Mouse (Mus musculus): ENCODE measurements at regions not wholly inside any gene's neighbourhood (a gene's known extent, or its start where the extent isn't known, plus 50 kb on each side); places are given as distances from the start of the nearest gene placed in this dataset.

DNA sequence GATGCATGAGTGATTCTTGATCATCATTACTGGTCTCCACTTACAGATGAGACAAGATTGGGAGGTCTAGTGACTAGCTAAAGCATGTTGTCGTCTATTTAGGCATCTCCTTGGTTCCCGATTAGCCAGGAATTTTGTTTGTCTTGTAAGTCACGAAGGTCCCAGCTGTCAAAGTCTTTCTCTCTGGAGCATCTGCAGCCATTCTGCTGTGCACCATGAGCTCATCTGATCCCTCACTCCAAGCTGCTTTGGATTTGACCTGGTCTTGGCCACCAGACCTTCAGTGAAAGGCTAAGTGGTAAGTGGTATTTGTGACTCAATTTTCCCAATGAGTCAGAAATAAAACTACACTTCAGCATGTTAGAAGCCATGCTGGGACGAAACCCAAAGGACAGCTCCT lies 53.3 kb upstream of the Creb5 start:
- no peak overlapping the region for H3K4me2 ChIP-seq (ENCODE audit: low read depth, low read length)
- no peak overlapping the region for H3K9ac ChIP-seq (ENCODE audit: low read depth, low read length)
- H3K4me3 ChIP-seq (ENCODE audit: low read depth, low read length) = no peak overlapping the region
- H3K4me1 ChIP-seq (ENCODE audit: control insufficient read depth, low read depth, low read length) = no peaks in the 10 kb centered on the region
- H3K27me3 ChIP-seq (ENCODE audit: control insufficient read depth, insufficient read depth, low read depth, low read length) = no peaks in the 10 kb centered on the region
- 47% methylated on average over 4 of the region's 4 CpGs for WGBS (ENCODE audit: insufficient replicate concordance)
- H3K27ac ChIP-seq (ENCODE audit: low read length) = no peak overlapping the region
- no peaks in the 10 kb centered on the region for H3K9me3 ChIP-seq (replicated peaks; ENCODE audit: control insufficient read depth, low read length)
- no peaks in the 10 kb centered on the region for H3K36me3 ChIP-seq (ENCODE audit: control insufficient read depth, insufficient read depth)
- ATAC-seq (ENCODE audit: low read depth) = no peak

DNA sequence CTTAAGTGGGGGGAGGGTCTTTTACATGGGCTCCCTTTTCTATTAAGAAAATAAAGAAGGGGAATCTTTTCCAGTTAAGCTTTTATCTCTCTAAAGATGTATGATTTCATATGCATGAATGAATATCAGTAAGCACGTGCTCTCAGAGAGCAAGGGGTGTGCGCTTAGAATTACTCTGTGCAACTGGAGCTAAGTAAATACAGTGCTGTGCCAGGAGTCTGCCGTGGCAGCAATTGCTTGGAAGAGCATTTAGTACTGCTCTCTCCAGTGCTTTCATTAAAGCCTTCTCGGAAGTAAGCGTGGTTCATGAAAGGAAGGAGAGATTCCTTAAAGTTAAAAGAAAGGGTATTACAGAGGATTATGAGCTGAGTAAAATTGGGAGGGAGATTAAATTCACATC lies 54.5 kb upstream of the Creb5 start:
- Histone ChIP-seq H3K4me3 (ENCODE audit: low read depth, low read length) (no peak overlapping the region), H3K4me1 (ENCODE audit: control insufficient read depth, low read depth, low read length) (no peaks in the 10 kb centered on the region), H3K27me3 (ENCODE audit: control insufficient read depth, insufficient read depth, low read depth, low read length) (no peaks in the 10 kb centered on the region), H3K36me3 (ENCODE audit: control insufficient read depth, insufficient read depth) (no peaks in the 10 kb centered on the region), H3K9me3 (replicated peaks; ENCODE audit: control insufficient read depth, low read length) (no peaks in the 10 kb centered on the region), H3K9ac (ENCODE audit: low read depth, low read length) (no peak overlapping the region), H3K4me2 (ENCODE audit: low read depth, low read length) (no peak overlapping the region), H3K27ac (ENCODE audit: low read length) (no peak overlapping the region)
- no peak for ATAC-seq (ENCODE audit: low read depth)
- 64% methylated on average over 5 of the region's 5 CpGs for WGBS (ENCODE audit: insufficient replicate concordance)

DNA sequence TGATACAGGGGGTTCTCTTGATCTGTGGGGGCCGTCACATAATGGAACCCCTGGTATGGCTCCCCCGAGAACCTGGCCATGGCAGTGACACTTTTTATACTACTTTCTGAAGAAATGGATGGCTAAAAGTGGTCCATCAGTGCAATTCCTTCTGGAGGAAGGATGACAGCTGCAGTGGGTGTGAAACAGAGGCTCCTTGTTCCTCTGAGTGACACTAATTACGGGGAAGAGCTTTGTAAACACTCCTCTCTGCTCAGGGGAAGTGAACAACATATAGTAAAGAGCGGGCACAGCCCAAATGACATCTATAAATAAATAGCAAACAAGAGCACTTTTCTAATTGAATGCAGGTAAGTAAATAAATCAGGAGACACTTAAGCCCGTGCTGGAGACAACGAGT lies 57.7 kb upstream of the Creb5 start:
- H3K4me2 ChIP-seq (ENCODE audit: low read depth, low read length) = no peak overlapping the region
- H3K9ac ChIP-seq (ENCODE audit: low read depth, low read length) = no peak overlapping the region
- H3K27me3 ChIP-seq (ENCODE audit: control insufficient read depth, insufficient read depth, low read depth, low read length) = no peaks in the 10 kb centered on the region
- no peak overlapping the region for H3K27ac ChIP-seq (ENCODE audit: low read length)
- H3K4me3 ChIP-seq (ENCODE audit: low read depth, low read length) = no peak overlapping the region
- H3K4me1 ChIP-seq (ENCODE audit: control insufficient read depth, low read depth, low read length) = no peaks in the 10 kb centered on the region
- no peak for ATAC-seq (ENCODE audit: low read depth)
- 47% methylated on average over 6 of the region's 6 CpGs for WGBS (ENCODE audit: insufficient replicate concordance)
- H3K36me3 ChIP-seq (ENCODE audit: control insufficient read depth, insufficient read depth) = no peaks in the 10 kb centered on the region
- no peaks in the 10 kb centered on the region for H3K9me3 ChIP-seq (replicated peaks; ENCODE audit: control insufficient read depth, low read length)

DNA sequence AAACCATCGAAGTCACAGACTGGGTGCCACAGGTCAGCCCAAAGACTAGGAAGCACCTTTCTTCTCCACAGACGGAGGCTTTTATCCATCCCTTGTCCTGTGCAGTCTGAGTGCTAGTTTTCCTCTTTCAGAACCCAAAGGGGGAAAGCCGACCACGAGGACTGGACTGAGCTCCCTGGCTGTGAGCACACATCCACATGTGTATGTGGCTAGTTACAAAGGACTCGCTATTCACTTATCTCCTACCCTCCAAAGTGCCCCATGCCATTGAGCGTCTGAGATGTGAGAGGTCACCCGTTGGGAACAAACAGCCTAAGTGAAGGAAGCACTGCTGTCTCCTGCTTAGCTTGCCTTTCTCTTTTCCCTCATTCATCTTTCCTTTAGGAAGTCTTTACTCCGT lies 65.0 kb upstream of the Creb5 start:
- Histone ChIP-seq H3K4me3 (ENCODE audit: low read depth, low read length) (no peak overlapping the region), H3K27me3 (ENCODE audit: control insufficient read depth, insufficient read depth, low read depth, low read length) (no peaks in the 10 kb centered on the region), H3K9me3 (replicated peaks; ENCODE audit: control insufficient read depth, low read length) (no peaks in the 10 kb centered on the region), H3K4me1 (ENCODE audit: control insufficient read depth, low read depth, low read length) (no peaks in the 10 kb centered on the region), H3K27ac (ENCODE audit: low read length) (no peak overlapping the region), H3K9ac (ENCODE audit: low read depth, low read length) (no peak overlapping the region), H3K4me2 (ENCODE audit: low read depth, low read length) (no peak overlapping the region), H3K36me3 (ENCODE audit: control insufficient read depth, insufficient read depth) (no peaks in the 10 kb centered on the region)
- 53% methylated on average over 8 of the region's 8 CpGs for WGBS (ENCODE audit: insufficient replicate concordance)
- no peak for ATAC-seq (ENCODE audit: low read depth)

DNA sequence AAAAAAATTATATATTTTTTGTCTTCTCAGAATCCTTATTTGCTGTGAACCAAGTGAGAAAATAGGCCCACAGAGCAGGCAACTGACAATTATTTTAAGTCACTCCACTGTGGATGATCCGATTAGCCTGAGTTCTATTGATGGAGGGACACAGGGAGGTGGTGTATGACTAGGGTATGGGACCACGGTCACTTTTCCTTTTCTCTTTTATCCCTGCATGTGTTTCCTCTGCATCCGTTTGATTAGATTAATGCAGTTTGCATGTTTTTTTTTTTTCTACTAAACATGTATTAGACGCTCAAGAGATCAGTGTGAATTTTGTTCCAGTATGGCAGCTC lies 65.4 kb upstream of the Creb5 start:
- Histone ChIP-seq H3K36me3 (ENCODE audit: control insufficient read depth, insufficient read depth) (no peaks in the 10 kb centered on the region), H3K27me3 (ENCODE audit: control insufficient read depth, insufficient read depth, low read depth, low read length) (no peaks in the 10 kb centered on the region), H3K4me1 (ENCODE audit: control insufficient read depth, low read depth, low read length) (no peaks in the 10 kb centered on the region), H3K4me3 (ENCODE audit: low read depth, low read length) (no peak overlapping the region), H3K27ac (ENCODE audit: low read length) (no peak overlapping the region), H3K4me2 (ENCODE audit: low read depth, low read length) (no peak overlapping the region), H3K9ac (ENCODE audit: low read depth, low read length) (no peak overlapping the region), H3K9me3 (replicated peaks; ENCODE audit: control insufficient read depth, low read length) (no peaks in the 10 kb centered on the region)
- ATAC-seq (ENCODE audit: low read depth) = no peak
- WGBS (ENCODE audit: insufficient replicate concordance) = 58% methylated on average over 4 of the region's 4 CpGs

GRCm38 (mm10) chr6:53220784-53221667 lies 66.0 kb upstream of the Creb5 start:
- WGBS (ENCODE audit: insufficient replicate concordance) = 66% methylated on average over 18 of the region's 18 CpGs
- Histone ChIP-seq H3K27me3 (ENCODE audit: control insufficient read depth, insufficient read depth, low read depth, low read length) (no peaks in the 10 kb centered on the region), H3K36me3 (ENCODE audit: control insufficient read depth, insufficient read depth) (no peaks in the 10 kb centered on the region), H3K4me3 (ENCODE audit: low read depth, low read length) (no peak overlapping the region), H3K27ac (ENCODE audit: low read length) (no peak overlapping the region), H3K4me2 (ENCODE audit: low read depth, low read length) (no peak overlapping the region), H3K4me1 (ENCODE audit: control insufficient read depth, low read depth, low read length) (no peaks in the 10 kb centered on the region), H3K9ac (ENCODE audit: low read depth, low read length) (no peak overlapping the region), H3K9me3 (replicated peaks; ENCODE audit: control insufficient read depth, low read length) (no peaks in the 10 kb centered on the region)
- no peak for ATAC-seq (ENCODE audit: low read depth)

GRCm38 (mm10) chr6:53218871-53219286 lies 68.2 kb upstream of the Creb5 start:
- H3K27me3 ChIP-seq (ENCODE audit: control insufficient read depth, insufficient read depth, low read depth, low read length) = no peaks in the 10 kb centered on the region
- no peaks in the 10 kb centered on the region for H3K9me3 ChIP-seq (replicated peaks; ENCODE audit: control insufficient read depth, low read length)
- H3K4me3 ChIP-seq (ENCODE audit: low read depth, low read length) = no peak overlapping the region
- H3K4me1 ChIP-seq (ENCODE audit: control insufficient read depth, low read depth, low read length) = no peaks in the 10 kb centered on the region
- no peak overlapping the region for H3K4me2 ChIP-seq (ENCODE audit: low read depth, low read length)
- H3K9ac ChIP-seq (ENCODE audit: low read depth, low read length) = no peak overlapping the region
- no peak for ATAC-seq (ENCODE audit: low read depth)
- 68% methylated on average over 10 of the region's 10 CpGs for WGBS (ENCODE audit: insufficient replicate concordance)
- H3K36me3 ChIP-seq (ENCODE audit: control insufficient read depth, insufficient read depth) = no peaks in the 10 kb centered on the region
- no peak overlapping the region for H3K27ac ChIP-seq (ENCODE audit: low read length)

DNA sequence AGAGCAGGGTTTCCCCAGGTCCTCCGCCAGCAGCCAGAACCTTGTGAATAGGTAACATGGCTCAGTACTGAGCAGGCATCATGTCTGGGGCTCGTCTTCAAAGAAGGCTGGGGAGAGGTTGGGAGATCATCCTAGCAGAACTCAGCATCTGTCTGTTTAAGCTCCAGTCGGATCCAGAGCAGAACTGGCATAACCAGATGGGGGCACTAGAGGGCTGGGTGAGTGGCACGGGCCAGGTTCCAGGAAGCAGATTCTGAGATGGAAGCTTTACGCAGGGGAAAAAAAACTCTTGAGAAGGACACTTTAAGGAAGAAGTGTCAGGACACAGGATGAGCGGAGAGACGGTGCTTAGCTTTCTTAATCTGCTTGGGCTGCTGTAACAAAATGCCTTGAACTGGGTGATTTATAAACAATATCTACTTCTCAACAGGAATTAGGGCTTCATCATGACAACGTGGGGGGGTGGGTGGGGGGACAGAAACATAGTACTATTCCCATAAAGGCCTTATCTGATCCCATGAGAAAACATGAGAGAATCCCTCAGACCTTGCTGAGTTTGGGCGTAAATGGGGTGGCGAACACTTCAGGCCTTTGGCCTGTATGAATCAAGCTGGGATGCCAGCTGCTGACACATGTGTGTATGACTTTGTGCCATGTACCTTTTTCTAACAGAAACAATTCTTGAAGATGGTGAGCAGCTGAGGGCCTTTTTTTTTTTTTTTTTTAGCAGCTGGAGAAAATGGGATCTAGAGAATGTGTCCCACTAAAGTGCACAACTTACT lies 69.6 kb upstream of the Creb5 start:
- Histone ChIP-seq H3K27ac (ENCODE audit: low read length) (no peak overlapping the region), H3K4me2 (ENCODE audit: low read depth, low read length) (no peak overlapping the region), H3K9ac (ENCODE audit: low read depth, low read length) (no peak overlapping the region), H3K4me3 (ENCODE audit: low read depth, low read length) (no peak overlapping the region), H3K4me1 (ENCODE audit: control insufficient read depth, low read depth, low read length) (no peaks in the 10 kb centered on the region), H3K36me3 (ENCODE audit: control insufficient read depth, insufficient read depth) (no peaks in the 10 kb centered on the region), H3K9me3 (replicated peaks; ENCODE audit: control insufficient read depth, low read length) (no peaks in the 10 kb centered on the region), H3K27me3 (ENCODE audit: control insufficient read depth, insufficient read depth, low read depth, low read length) (no peaks in the 10 kb centered on the region)
- ATAC-seq (ENCODE audit: low read depth) = no peak
- WGBS (ENCODE audit: insufficient replicate concordance) = 48% methylated on average over 10 of the region's 10 CpGs

DNA sequence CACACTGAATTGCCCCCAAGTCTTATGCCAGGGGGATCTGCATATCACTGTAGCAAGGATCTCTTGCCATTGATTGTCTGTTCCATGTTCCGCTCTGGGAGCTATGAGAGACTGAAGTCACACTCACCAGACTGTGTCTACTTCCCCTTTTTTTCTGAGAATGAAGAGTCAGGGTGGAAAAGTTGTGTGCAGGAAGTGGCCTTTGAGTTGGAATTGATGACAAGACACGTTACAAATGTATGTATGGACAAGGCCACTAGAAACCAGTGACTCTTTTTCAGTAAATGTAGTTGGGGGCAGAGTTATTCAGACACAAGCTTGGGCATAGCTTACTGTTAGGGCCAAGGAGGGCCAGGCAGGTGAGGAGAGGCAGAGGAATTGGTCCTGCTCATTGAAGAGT lies 70.4 kb upstream of the Creb5 start:
- ATAC-seq (ENCODE audit: low read depth) = no peak
- WGBS (ENCODE audit: insufficient replicate concordance) = 15% methylated on average over 2 of the region's 2 CpGs
- Histone ChIP-seq H3K9ac (ENCODE audit: low read depth, low read length) (no peak overlapping the region), H3K27me3 (ENCODE audit: control insufficient read depth, insufficient read depth, low read depth, low read length) (no peaks in the 10 kb centered on the region), H3K36me3 (ENCODE audit: control insufficient read depth, insufficient read depth) (no peaks in the 10 kb centered on the region), H3K4me1 (ENCODE audit: control insufficient read depth, low read depth, low read length) (no peaks in the 10 kb centered on the region), H3K4me2 (ENCODE audit: low read depth, low read length) (no peak overlapping the region), H3K4me3 (ENCODE audit: low read depth, low read length) (no peak overlapping the region), H3K27ac (ENCODE audit: low read length) (no peak overlapping the region), H3K9me3 (replicated peaks; ENCODE audit: control insufficient read depth, low read length) (no peaks in the 10 kb centered on the region)
